Mouse (Mus musculus) skeletal muscle tissue, adult 2 months (tissue): ENCODE measurements around the gene Evx2.

Source experiments
- DNase-seq: peaks from one replicate; pipeline ENCODE4 v3.0.0-alpha.2; 2012; ENCODE audit warnings: low read depth, low spot score

Evx2 gene

GRCm38 (mm10) chr2:74681594-74682531 lies 22.5 kb upstream of the Evx2 start:
- no peak for DNase-seq

DNA sequence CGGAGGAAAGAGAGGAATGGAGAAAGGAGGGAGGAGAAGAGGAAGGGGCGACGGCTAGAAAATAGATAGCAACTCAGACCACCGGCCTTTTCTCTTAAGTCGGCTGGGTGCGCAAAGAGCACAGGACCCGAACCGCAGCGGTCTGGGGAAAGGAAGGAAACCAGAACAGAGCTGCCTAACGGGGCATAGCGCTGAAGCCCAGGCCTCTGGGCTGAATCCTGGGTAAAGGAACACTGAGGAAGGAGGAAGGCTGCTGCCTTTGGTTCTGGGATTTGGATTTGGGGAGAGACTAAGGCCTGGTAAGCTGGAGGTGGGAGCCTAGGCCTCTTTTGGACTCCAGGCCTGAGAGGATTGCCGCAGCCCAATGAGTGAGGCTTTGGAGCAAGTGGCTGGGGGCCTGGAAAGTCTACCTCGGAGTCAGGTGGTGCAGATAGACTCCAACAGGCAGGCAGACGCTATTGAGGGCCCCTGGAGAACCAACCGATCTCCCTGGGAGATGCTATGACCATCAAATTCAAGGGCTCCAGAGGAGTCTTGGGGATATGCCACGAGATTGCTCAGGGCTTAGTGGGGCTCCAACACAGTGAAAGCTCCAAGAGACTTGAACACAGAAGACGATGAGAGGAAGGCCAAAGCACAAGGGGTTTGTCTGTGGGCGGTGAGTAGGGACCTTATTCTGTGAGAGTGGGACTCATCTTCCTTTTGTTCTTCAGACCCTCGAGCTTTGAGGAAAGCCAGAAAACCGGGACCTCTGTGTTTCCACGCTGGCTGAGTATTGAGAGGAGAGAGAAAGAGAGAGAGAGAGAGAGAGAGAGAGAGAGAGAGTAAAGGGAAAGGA lies 21.4 kb upstream of the Evx2 start:
- DNase-seq, result no peak

DNA sequence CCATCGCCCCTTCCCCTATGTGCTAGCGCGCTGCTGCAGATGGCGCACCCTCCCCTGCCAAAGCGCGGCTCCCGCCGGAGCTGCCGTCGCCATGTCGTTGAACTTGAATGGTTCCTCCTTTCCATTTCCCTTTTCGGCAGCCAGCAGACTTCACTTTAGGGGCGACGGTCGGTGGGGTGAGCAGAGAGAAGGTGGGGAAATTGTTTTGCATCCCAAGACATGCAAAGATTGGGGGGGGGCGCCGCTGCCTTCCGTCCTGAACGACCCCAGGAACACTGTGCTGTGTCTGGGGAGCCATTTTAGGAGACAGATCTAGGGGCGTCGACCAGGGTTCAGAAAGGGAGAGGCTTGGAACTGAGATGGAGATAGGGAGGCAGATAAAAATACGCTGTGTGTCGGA lies 20.6 kb upstream of the Evx2 start:
- DNase-seq, result no peak

DNA sequence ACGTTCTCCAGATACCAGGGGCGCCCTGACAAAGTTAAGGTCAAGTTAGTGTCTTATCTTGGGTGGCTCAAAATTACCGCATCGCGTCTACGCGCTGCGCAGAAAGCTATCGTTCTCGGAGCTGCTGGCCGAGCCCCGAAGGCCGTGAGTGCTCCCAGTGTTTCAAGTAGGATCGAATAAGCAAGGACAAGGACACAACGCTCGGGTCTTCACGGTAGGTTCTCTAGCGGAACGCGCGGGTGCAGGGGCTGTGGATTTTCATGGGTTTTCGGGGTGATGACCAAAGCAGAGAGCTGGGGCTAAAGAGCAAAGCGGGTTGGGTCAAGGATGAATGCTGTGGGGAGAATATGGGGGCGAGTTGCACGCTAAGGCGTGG lies 20.2 kb upstream of the Evx2 start:
- DNase-seq, result no peak

DNA sequence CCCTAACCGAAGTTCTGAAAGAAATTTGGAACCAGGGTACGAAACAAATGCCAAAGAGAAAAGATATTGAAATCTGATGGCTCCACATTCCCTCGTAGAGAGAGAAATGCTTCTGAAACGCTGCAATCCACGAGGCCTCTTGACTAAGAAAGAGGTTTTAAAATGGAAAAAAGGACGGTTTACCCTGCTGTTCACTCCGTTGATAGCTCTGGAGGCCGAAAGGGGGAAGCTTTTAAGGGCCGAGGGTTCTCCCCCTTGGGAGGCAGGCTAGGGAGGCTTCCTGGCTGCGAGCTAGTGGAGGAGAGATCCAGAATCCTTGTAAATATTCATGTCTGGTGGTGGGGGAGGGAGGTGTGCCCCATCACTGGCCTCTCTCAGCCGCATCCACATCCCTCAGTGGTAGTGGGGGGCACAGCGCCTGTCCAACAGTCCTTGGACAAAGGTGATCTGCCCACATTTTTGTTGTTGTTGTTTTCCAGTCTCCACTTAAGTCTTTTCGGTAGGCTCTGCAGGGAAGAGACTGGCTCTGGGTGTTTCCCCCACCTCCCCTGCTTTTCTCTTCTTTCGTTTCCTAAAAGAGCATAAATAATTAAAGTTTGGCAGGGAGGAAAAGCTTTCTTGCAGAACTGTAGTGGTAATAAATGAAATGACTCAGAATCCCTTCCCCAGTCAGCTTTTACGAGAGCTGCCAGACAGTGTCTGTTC lies 19.7 kb upstream of the Evx2 start, which contains the start of gene Hoxd11:
TSS of gene Hoxd11 (plus strand) at position 667 of the 705 bp plus-strand sequence.
- no peak for DNase-seq

DNA sequence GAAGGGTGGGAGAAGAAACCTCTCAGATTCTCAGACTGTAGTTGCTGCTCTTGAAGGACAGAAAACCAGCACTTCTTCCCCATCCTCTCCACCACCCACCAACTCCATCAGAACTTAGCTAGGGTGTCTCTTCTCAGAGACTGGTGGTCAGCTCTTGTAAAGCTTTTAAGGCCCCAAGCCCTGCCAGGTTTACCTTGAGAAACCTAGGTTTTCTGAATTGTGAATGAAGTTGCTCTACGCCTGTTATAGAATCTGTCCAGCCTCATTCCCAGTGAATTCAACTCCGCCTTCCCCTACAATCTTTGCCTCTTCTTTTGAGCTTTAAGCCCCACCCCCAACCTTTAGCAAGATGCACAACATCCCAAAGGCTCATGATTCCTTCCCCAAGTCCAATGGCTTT lies 17.7 kb upstream of the Evx2 start:
- no peak for DNase-seq

GRCm38 (mm10) chr2:74676376-74677052 lies 17.2 kb upstream of the Evx2 start:
- DNase-seq, result no peak

DNA sequence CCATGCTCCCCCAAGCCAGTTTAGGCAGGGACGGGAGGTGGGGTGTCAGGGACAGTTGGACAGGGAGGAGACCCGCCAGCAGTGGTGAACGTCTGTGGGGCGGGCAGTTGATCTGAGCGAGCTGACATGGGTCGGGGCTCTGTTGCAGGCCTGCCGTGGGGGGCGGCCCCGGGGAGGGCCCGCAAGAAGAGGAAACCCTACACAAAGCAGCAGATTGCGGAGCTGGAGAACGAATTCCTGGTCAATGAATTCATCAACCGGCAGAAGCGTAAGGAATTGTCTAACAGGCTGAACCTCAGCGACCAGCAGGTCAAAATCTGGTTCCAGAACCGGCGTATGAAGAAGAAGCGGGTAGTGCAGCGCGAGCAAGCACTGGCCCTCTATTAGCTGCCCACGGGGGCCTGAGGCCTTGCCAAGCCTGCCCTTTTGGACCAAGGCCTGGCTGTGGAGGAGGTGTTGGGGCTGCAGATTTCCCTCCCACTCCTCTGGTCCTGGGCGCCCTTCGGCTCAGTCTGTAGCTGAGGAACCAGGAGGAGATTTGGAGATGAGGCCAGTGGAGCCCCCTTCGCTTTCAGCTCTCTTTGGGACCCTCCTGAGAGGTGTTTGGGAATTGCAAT lies 16.4 kb upstream of the Evx2 start:
- DNase-seq, result no peak

GRCm38 (mm10) chr2:74674881-74675665 lies 15.7 kb upstream of the Evx2 start, which contains the start of gene Hoxd12:
Hoxd12 (plus strand) TSS chr2:74675013.
- no peak for DNase-seq

DNA sequence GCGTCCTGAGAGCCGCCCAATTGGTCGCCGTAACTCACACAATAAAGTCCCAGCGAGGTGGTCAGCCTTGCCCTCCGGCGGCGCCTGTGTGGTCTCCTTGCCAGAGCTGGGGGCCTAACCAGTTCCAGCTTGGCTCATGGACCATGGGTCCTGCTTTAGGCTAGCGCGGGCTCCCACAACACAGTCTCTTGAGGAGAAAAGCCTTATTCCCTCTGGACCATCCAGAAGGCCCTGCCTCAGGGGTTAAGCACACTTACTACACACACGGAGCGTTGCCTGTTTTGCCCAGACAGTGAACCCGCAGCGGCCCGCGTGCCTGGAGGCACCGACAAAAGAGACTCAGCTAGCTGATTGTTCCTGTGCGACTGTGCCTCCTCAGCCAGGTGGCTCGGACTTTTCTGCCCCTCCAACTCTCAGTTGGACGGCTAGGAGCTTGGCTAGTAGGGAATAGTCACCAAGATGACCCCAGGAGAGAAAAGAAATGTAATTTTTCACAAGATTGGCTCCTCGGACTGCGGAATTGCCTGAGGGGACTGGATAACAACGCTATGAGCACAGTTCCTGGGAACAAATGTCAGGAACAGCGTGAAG lies 14.6 kb upstream of the Evx2 start:
- no peak for DNase-seq

DNA sequence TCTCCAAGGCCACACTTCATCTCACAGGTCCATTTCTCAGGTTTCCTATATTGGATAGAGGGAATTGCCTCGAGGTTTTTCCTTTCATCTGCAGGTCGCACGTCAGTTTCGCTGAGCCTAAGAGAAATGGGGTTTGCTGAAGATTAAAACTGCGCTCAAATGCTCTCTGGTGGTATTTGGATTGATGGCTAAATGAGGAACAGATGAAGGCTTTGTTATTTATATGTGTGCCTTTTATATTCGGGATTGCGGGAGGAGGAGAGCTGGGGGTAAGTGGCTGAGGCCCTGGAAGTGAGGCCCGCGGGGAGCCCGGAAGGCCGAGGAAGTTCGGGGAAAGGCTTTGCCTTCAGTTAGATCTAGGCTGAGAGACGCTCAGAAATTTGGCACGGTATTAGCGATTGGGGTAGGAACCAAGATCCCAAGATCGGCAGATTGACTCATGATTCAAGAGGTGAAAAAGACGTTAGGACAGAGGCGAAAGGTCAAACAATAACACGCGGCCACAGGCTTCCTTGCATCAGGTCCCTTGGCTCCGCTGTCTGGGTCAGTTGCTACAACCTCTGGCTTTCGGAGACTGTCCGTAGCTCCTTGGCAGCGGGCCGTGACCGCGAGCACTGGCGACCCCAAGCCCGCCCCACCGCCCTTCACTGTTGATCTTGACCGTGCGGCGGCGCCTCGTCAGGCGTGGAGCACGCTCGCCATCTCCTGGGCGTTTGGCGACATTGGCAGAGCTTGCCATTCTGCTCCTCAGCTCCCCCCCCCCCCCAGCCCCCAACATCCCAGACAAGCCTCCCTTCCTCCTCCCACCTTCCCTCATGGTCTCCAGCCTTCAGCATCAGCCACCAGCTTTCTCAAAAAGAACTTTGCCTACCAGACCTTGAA lies 13.4 kb upstream of the Evx2 start:
- DNase-seq, result peak; percentile 30

DNA sequence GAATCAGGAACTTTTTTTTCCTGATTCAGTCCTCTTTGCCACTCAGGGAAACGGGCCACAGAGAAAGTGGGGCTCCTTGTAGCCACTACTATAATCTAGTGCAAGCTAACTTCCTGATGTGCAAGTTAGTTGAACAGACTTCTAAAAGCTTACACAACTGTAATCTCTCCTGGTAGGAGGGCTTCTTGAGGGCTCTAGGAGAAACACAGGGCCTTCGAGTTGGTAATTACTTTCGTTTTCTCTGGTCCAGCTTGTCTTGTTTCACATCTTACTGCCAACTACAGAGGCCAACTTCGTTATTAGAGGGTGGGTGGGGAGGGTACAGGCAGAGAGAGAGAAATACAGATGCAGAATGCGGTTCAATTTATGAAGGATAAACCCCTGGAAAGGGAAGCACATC lies 12.5 kb upstream of the Evx2 start:
- DNase-seq, result no peak

- DNase-seq, result no peak
These were observed 11.4 kb upstream of the Evx2 start for GRCm38 (mm10) chr2:74670632-74671188.

GRCm38 (mm10) chr2:74669650-74670235 lies 10.4 kb upstream of the Evx2 start:
- no peak for DNase-seq

DNA sequence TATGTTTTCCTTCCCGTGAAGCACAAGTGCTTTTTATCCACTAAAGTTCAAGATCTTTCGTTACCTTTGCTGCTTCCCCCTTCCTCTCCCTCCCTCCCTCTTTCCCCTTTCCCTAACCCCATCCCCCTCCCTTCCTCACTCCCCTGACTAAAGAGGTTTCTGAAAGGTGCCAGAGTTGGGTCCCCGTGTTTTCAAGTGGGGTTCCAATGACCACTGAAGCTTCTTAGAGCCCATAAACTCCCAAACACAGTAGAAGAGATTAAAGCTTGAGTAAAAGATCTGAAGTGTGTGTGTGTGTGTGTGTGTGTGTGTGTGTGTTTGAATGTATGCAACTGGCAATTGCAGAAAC lies 9.8 kb upstream of the Evx2 start:
- no peak for DNase-seq

DNA sequence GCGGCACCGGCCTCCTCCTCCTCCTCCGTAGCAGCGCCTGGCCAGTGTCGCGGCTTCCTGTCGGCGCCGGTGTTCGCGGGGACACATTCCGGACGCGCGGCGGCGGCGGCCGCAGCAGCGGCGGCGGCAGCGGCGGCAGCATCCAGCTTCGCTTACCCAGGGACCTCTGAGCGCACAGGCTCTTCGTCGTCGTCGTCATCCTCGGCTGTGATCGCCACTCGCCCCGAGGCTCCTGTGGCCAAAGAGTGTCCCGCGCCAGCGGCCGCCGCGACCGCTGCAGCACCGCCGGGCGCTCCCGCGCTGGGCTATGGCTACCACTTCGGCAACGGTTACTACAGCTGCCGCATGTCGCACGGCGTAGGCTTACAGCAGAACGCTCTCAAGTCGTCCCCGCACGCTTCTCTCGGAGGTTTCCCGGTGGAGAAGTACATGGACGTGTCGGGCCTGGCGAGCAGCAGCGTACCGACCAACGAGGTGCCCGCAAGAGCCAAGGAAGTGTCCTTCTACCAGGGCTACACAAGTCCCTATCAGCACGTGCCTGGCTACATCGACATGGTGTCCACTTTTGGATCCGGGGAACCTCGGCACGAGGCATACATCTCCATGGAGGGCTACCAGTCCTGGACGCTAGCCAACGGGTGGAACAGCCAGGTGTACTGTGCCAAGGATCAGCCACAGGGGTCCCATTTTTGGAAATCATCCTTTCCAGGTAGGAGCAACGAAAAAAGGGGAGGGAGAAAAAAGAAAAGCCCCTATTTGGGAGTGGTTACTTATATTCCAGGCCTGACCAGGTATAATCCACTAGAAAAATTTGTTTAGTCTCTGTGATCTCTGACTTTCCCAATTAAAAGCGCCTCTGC lies 9.2 kb upstream of the Evx2 start:
- DNase-seq, result no peak

DNA sequence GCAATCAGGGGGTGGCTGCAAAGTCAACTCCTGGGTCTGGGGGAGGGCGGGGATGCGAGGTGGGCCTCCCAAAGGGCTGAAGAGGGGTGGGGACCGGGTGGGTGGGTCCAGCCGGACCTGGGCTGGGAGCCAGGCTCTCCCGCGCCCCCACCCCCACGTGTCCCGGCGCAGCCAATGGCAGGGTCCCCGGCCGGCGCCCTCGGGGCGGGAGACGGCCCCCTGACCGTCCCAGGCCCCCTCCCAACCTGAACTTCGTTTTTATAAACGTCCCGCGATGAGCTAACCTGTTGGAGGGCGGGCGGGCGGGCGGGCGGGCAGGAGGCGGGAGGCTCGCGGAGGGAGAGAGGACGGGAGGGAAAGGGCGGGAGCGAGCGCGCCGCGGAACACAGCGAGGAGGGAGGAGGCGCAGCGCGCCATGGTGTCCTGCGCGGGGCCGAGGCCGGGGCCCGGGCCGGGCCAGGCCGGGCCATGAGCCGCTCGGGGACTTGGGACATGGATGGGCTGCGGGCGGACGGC lies 8.5 kb upstream of the Evx2 start, which contains the start of gene Hoxd13:
TSS of gene Hoxd13 (plus strand) at position 469 of the 516 bp plus-strand sequence.
- DNase-seq, result no peak
